Mouse (Mus musculus): ENCODE data around the gene Actg2.

Gene Actg2

GRCm38 (mm10) chr6:83510210-83510609 is 25.9 kb downstream of the Actg2 start:
- no peak for DNase-seq

DNA sequence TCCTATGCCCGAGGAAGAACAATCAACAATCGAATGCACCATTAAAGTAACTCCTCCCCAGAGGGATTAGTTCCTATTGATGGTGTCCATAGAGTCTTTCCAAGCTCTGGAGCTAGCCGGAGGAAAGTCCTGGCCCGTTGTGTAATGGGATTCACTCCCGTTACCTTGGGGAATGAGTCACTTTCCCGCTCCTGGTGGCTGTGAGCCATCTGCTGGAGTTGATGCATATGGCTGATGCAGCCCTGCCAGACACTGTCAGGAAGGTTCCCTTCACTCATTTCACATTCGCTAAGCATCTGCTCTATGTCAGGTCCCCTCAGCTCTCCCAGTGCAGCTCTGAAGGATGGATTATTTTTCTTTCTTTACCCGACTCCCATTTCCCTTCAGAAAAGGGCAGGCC is 26.6 kb downstream of the Actg2 start:
- no peak for DNase-seq

- no peak for DNase-seq
Observed at GRCm38 (mm10) chr6:83507168-83507546, 28.9 kb downstream of the Actg2 start.

GRCm38 (mm10) chr6:83506258-83507167 is 29.6 kb downstream of the Actg2 start, which contains the start of gene Dguok:
Gene Dguok, minus strand, starts transcription at chr6:83506969.
- DNase-seq = peak; percentile 95

GRCm38 (mm10) chr6:83505554-83505953 is 30.5 kb downstream of the Actg2 start:
- DNase-seq = no peak

GRCm38 (mm10) chr6:83503361-83503760 is 32.7 kb downstream of the Actg2 start:
- DNase-seq = no peak

DNA sequence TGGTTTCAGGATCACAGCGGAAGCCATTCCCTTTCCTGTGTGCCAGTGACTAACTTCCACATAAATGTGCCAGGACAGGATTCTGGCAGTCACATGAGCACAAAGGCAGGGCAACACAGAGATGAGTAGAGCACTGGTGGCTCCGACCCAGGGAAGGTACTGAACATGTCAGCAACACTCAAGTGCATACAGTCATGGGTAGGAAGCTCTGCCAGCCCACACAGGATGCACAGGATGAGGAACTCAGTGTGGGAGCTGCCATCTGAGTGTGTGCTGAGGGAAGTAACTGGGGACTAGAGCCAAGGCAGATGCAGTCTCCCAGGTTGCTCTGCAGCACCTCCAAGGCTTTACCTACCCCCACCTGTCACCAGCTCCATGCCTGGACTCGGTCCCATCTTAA is 33.4 kb downstream of the Actg2 start:
- DNase-seq = no peak

DNA sequence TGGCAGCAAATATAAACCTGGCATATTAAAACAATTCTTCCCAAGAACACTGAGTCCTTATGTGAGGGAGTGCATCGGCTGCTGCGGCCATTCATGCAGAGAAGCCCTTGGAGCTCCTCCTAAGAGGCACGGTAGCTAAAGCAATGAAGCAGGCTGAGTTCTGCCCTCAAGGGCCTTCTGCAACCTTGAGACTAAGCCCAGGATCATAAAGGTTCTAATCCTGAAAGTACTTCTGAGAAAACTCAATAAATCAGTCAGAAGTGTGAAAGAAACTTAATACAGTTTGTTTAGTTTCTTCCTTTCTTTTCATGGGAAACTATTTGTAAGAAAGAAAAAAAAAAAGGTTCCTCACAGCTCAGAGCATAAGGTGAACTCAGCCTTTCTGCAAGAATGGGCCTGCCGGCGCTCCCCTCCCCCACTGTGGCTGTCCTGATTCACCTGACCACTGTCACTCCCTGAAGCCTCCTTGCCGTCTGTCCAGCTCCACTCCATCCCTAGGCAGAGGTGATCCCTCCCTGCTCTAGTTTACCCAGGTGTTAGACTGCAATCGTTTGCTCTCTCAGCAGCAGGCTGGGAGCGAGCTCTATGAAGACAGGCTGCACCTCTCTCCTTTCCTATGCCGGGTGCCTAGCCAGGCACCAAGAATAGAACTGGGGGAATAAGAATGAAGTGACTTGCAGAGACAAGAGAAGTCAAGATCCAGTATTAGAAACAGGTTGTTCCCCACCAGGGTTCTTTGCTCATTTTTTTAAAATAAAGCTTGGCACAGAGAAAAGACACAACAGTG is 34.3 kb downstream of the Actg2 start:
- no peak for DNase-seq

DNA sequence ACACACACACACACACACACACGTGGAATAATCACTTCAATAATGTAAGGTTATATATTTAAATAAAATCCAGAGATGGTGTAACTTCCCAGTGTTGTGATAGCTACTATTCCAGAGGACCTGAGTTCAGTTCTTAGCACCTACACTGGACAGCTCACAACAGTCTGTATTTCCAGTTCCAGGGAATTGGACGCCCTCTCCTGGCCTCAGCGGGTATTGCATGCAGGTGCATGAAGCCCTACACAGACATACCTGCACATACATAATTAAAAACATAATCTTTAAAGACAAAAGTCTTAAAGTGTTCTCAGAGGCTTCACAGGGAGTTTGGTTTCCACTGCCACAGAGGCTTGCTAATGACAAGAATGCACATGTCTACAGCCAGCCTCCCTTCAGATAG is 35.6 kb downstream of the Actg2 start:
- no peak for DNase-seq

- no peak for DNase-seq
Observed at GRCm38 (mm10) chr6:83499078-83499477, 37.0 kb downstream of the Actg2 start.

GRCm38 (mm10) chr6:83496753-83497710 is 39.0 kb downstream of the Actg2 start:
- peak; percentile 47 for DNase-seq

- DNase-seq = no peak
Observed at GRCm38 (mm10) chr6:83496009-83496752, 39.9 kb downstream of the Actg2 start.

- DNase-seq = no peak
Observed at GRCm38 (mm10) chr6:83490622-83491021, 45.4 kb downstream of the Actg2 start.

- no peak for DNase-seq
Observed at GRCm38 (mm10) chr6:83488200-83488599, 47.9 kb downstream of the Actg2 start.

DNA sequence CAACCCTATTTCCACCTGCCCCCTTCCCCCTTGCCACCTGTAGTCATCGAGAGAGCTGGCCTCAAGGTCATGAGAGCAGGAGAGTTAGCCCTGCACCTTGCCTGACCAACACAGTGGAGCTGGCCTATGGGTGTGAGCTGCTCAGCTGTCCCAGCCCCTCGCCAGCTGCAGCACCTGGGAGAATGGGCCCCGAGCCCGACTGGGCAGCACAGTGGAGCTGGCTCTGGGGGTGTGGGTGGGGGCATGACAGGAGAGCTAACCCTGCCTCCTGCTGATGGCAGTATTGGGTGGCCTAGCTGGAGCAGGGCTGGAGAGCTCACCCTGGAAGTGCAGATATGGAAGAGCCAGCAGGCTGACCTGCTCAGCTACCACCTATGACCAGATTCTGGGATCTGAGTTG is 48.8 kb downstream of the Actg2 start:
- DNase-seq = no peak

GRCm38 (mm10) chr6:83485854-83486253 is 50.2 kb downstream of the Actg2 start:
- DNase-seq = no peak

GRCm38 (mm10) chr6:83483776-83484175 is 52.3 kb downstream of the Actg2 start:
- DNase-seq = no peak

- DNase-seq = peak; percentile 36
Observed at GRCm38 (mm10) chr6:83482418-83483085, 53.5 kb downstream of the Actg2 start.

DNA sequence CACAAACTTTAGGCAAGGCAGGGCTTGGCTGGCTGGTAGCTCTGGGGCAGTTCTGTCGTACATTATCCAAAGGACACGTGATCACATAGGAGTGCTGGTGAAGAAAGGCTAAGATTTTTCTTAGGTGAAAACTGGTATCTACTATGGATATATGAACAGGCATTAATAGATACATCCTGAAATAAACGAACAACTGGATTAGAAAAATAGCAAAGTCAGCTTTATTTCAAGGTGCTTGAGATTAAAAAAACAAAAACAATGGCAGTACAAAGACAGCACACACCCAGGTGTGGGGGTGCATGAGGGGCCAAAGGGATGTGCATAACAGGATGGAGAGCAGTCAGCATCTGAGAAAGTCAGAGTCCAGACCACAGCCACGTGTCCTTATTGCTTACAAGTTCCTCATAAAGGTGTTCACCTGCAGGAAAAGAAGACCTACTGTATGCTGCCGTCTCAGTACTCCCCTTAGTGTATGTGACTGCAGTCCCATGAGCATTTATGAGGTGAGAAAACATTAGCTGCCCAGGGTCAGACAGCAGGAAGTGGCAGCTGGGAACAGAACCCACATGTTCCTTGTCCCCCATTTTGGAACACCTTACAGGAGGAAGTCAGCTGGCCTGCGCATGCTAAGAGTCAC is 55.9 kb downstream of the Actg2 start:
- no peak for DNase-seq

- DNase-seq = no peak
Observed at GRCm38 (mm10) chr6:83479193-83479592, 56.9 kb downstream of the Actg2 start.

DNA sequence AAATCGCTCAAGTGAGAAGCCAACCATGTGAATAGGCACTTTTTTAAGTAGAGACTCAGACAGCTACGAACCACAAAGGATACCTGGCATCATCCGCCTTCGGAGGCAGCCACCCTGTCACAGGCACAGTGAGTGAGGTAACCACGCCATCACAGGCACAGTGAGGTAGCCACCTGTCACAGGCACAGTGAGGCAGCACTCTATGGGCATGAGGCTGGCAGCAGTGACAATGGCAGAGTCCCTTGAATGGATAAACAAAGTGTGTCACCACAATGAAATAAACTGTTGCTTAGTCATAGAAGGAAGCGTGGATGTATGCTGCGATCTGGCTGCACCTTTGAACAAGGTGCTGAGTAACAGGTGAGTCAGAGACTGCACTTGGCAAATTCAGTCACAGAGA is 57.4 kb downstream of the Actg2 start:
- DNase-seq = no peak
